Mouse (Mus musculus): ENCODE measurements around the gene Slc22a6. TPM values are rescaled to one million over a fixed set of nuclear protein-coding genes. Genes with fewer than 3 reads are reported as not detected.

The Slc22a6 gene
- polyA plus RNA-seq, 1 experiment from 2014 or later, result 73.8 TPM

- Histone ChIP-seq H3K4me2 (ENCODE audit: low read length) (peak overlapping the region; percentile 63), H3K27ac (no peak overlapping the region), H3K9ac (ENCODE audit: low read depth, low read length) (peak overlapping the region; percentile 18; the same call in 1 of the 2 replicates), H3K36me3 (ENCODE audit: insufficient read depth, low read length) (no peaks in the 10 kb centered on the region), H3K4me3 (replicated peaks; ENCODE audit: low read depth, low read length) (peak overlapping the region; percentile 28), H3K27me3 (ENCODE audit: insufficient read depth, low read length) (no peaks in the 10 kb centered on the region), H3K4me1 (replicated peaks; ENCODE audit: insufficient read depth, low read length) (no peaks in the 10 kb centered on the region), H3K9me3 (replicated peaks; ENCODE audit: low read length) (no peaks in the 10 kb centered on the region)
- peak; percentile 75; the same call in 1 of the 2 replicates for ATAC-seq (replicated peaks; ENCODE audit: low FRiP score, low read depth)
- WGBS, result 8% methylated on average over 24 of the region's 24 CpGs
- peak; percentile 93 for DNase-seq (ENCODE audit: low spot score)
- TF ChIP-seq CTCF (IDR thresholded peaks at IDR 0.05; ENCODE audit: low read depth), result peak; percentile 97
Measured at GRCm38 (mm10) chr19:8578293-8578969, 39.4 kb upstream of the Slc22a6 start.

GRCm38 (mm10) chr19:8578970-8579342 lies 38.9 kb upstream of the Slc22a6 start:
- TF ChIP-seq CTCF (IDR thresholded peaks at IDR 0.05; ENCODE audit: low read depth), result no peak
- Histone ChIP-seq H3K9ac (ENCODE audit: low read depth, low read length) (0 out of 2 replicates have a peak overlapping the region, but pooled peaks have one; percentile 18), H3K9me3 (replicated peaks; ENCODE audit: low read length) (no peaks in the 10 kb centered on the region), H3K36me3 (ENCODE audit: insufficient read depth, low read length) (no peaks in the 10 kb centered on the region), H3K27me3 (ENCODE audit: insufficient read depth, low read length) (no peaks in the 10 kb centered on the region), H3K4me2 (ENCODE audit: low read length) (peak overlapping the region; percentile 63), H3K4me1 (replicated peaks; ENCODE audit: insufficient read depth, low read length) (no peaks in the 10 kb centered on the region), H3K27ac (no peak overlapping the region), H3K4me3 (replicated peaks; ENCODE audit: low read depth, low read length) (0 out of 2 replicates have a peak overlapping the region, but pooled peaks have one; percentile 28)
- ATAC-seq (replicated peaks; ENCODE audit: low FRiP score, low read depth), result no peak
- no peak for DNase-seq (ENCODE audit: low spot score)
- 53% methylated on average over 2 of the region's 2 CpGs for WGBS

GRCm38 (mm10) chr19:8585298-8585697 lies 32.5 kb upstream of the Slc22a6 start:
- Histone ChIP-seq H3K9ac (ENCODE audit: low read depth, low read length) (no peak overlapping the region), H3K27ac (no peak overlapping the region), H3K4me1 (replicated peaks; ENCODE audit: insufficient read depth, low read length) (no peaks in the 10 kb centered on the region), H3K36me3 (ENCODE audit: insufficient read depth, low read length) (no peaks in the 10 kb centered on the region), H3K27me3 (ENCODE audit: insufficient read depth, low read length) (no peaks in the 10 kb centered on the region), H3K4me2 (ENCODE audit: low read length) (no peak overlapping the region), H3K9me3 (replicated peaks; ENCODE audit: low read length) (no peaks in the 10 kb centered on the region), H3K4me3 (replicated peaks; ENCODE audit: low read depth, low read length) (no peak overlapping the region)
- DNase-seq (ENCODE audit: low spot score) (no peak), ATAC-seq (replicated peaks; ENCODE audit: low FRiP score, low read depth) (no peak)
- 84% methylated on average over 3 of the region's 3 CpGs for WGBS
- no peak for TF ChIP-seq CTCF (IDR thresholded peaks at IDR 0.05; ENCODE audit: low read depth)

DNA sequence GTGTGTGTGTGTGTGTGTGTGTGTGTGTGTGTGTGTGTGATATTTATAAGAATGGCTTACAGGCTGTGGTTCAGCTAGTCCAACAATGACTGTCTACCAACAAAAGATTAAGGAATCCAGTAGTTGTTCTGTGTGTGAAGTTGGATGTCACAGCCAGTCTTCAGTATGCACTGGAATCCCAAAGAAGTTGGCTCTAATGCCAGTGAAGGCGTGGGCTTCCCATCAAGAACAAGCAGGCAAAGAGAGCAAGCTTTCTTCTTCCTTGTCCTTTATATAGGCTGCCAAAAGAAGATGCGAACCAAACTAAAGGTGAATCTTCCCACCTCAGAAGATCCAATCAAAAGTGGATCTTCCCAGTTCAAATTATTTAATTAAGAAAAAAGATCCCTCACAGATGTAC lies 31.9 kb upstream of the Slc22a6 start:
- H3K9me3 ChIP-seq (replicated peaks; ENCODE audit: low read length), result no peaks in the 10 kb centered on the region
- H3K4me2 ChIP-seq (ENCODE audit: low read length), result no peak overlapping the region
- no peak overlapping the region for H3K4me3 ChIP-seq (replicated peaks; ENCODE audit: low read depth, low read length)
- TF ChIP-seq CTCF (IDR thresholded peaks at IDR 0.05; ENCODE audit: low read depth), result no peak
- H3K27me3 ChIP-seq (ENCODE audit: insufficient read depth, low read length), result no peaks in the 10 kb centered on the region
- WGBS, result 82% methylated on average over 2 of the region's 2 CpGs
- no peaks in the 10 kb centered on the region for H3K36me3 ChIP-seq (ENCODE audit: insufficient read depth, low read length)
- ATAC-seq (replicated peaks; ENCODE audit: low FRiP score, low read depth) (no peak), DNase-seq (ENCODE audit: low spot score) (no peak)
- H3K9ac ChIP-seq (ENCODE audit: low read depth, low read length), result no peak overlapping the region
- no peaks in the 10 kb centered on the region for H3K4me1 ChIP-seq (replicated peaks; ENCODE audit: insufficient read depth, low read length)
- no peak overlapping the region for H3K27ac ChIP-seq

GRCm38 (mm10) chr19:8586350-8586749 lies 31.5 kb upstream of the Slc22a6 start:
- 53% methylated on average over 3 of the region's 3 CpGs for WGBS
- Histone ChIP-seq H3K9me3 (replicated peaks; ENCODE audit: low read length) (no peaks in the 10 kb centered on the region), H3K27ac (no peak overlapping the region), H3K36me3 (ENCODE audit: insufficient read depth, low read length) (no peaks in the 10 kb centered on the region), H3K27me3 (ENCODE audit: insufficient read depth, low read length) (no peaks in the 10 kb centered on the region), H3K4me3 (replicated peaks; ENCODE audit: low read depth, low read length) (no peak overlapping the region), H3K4me2 (ENCODE audit: low read length) (no peak overlapping the region), H3K4me1 (replicated peaks; ENCODE audit: insufficient read depth, low read length) (no peaks in the 10 kb centered on the region), H3K9ac (ENCODE audit: low read depth, low read length) (no peak overlapping the region)
- DNase-seq (ENCODE audit: low spot score) (no peak), ATAC-seq (replicated peaks; ENCODE audit: low FRiP score, low read depth) (no peak)
- no peak for TF ChIP-seq CTCF (IDR thresholded peaks at IDR 0.05; ENCODE audit: low read depth)

GRCm38 (mm10) chr19:8587315-8587714 lies 30.5 kb upstream of the Slc22a6 start:
- no peak overlapping the region for H3K4me2 ChIP-seq (ENCODE audit: low read length)
- 44% methylated on average over 1 of the region's 1 CpGs for WGBS
- ATAC-seq (replicated peaks; ENCODE audit: low FRiP score, low read depth) (no peak), DNase-seq (ENCODE audit: low spot score) (no peak)
- no peak overlapping the region for H3K9ac ChIP-seq (ENCODE audit: low read depth, low read length)
- no peaks in the 10 kb centered on the region for H3K36me3 ChIP-seq (ENCODE audit: insufficient read depth, low read length)
- no peaks in the 10 kb centered on the region for H3K4me1 ChIP-seq (replicated peaks; ENCODE audit: insufficient read depth, low read length)
- no peaks in the 10 kb centered on the region for H3K27me3 ChIP-seq (ENCODE audit: insufficient read depth, low read length)
- TF ChIP-seq CTCF (IDR thresholded peaks at IDR 0.05; ENCODE audit: low read depth), result peak; percentile 44
- no peak overlapping the region for H3K4me3 ChIP-seq (replicated peaks; ENCODE audit: low read depth, low read length)
- no peak overlapping the region for H3K27ac ChIP-seq
- H3K9me3 ChIP-seq (replicated peaks; ENCODE audit: low read length), result no peaks in the 10 kb centered on the region
